Mouse (Mus musculus) neural tube, embryonic 15.5 days (tissue): ENCODE measurements around the gene Tlr7. TPM values are rescaled to one million over a fixed set of nuclear protein-coding genes. Genes with fewer than 3 reads are reported as not detected.

Experiments
- ATAC-seq: fragments of 200-750 bp; cut with Nextera tagmentation; 2 replicates; pipeline ENCODE4 v1.8.0; 2017; ENCODE audit warnings: mild to moderate bottlenecking, moderate TSS enrichment, moderate library complexity; ENCODE audit not compliant: low FRiP score
- H3K27ac ChIP-seq: fragments of 300-500 bp; sonication (generic); replicated peaks from 2 replicates; pipeline ENCODE4 v1.5.1; 2015; ENCODE audit warnings: mild to moderate bottlenecking, inconsistent platforms
- H3K27me3 ChIP-seq: fragments of 300-500 bp; sonication (generic); replicated peaks from 2 replicates; pipeline ENCODE4 v1.6.1; 2015; ENCODE audit warnings: inconsistent platforms
- H3K36me3 ChIP-seq: fragments of 300-500 bp; sonication (generic); 2 replicates; pipeline ENCODE4 v1.6.1; 2015; ENCODE audit warnings: inconsistent platforms
- H3K4me1 ChIP-seq: fragments of 300-500 bp; sonication (generic); 2 replicates; pipeline ENCODE4 v1.6.1; 2015; ENCODE audit warnings: inconsistent platforms
- H3K4me2 ChIP-seq: fragments of 300-500 bp; sonication (generic); 2 replicates; pipeline ENCODE4 v1.6.1; 2015; ENCODE audit warnings: inconsistent platforms, mild to moderate bottlenecking, moderate library complexity
- H3K4me3 ChIP-seq: fragments of 300-500 bp; sonication (generic); replicated peaks from 2 replicates; pipeline ENCODE4 v1.5.1; 2015; ENCODE audit warnings: mild to moderate bottlenecking, inconsistent platforms
- H3K9ac ChIP-seq: fragments of 300-500 bp; sonication (generic); replicated peaks from 2 replicates; pipeline ENCODE4 v1.6.1; 2015; ENCODE audit warnings: mild to moderate bottlenecking, inconsistent platforms
- H3K9me3 ChIP-seq: fragments of 300-500 bp; sonication (generic); replicated peaks from 2 replicates; pipeline ENCODE4 v1.6.1; 2016; ENCODE audit warnings: inconsistent platforms
- WGBS: fragments of 180-500 bp; shearing (Covaris S2); methylation state at CpG from one replicate; pipeline ENCODE4 v1.1.7; 2015; ENCODE audit warnings: mixed read lengths; 5-methylcytosine and 5-hydroxymethylcytosine counted together
- polyA plus RNA-seq: library from polyadenylated mRNA; unstranded; fragments of >200 nt; fragmentation: Nextera tagmentation; extraction: Ambion mirVana; gene quantifications from 2 replicates; pipeline ENCODE4 v1.2.1, GENCODE M21; 2015

Tlr7 gene
- polyA plus RNA-seq, 1 experiment from 2014 or later, result 0.52 TPM

DNA sequence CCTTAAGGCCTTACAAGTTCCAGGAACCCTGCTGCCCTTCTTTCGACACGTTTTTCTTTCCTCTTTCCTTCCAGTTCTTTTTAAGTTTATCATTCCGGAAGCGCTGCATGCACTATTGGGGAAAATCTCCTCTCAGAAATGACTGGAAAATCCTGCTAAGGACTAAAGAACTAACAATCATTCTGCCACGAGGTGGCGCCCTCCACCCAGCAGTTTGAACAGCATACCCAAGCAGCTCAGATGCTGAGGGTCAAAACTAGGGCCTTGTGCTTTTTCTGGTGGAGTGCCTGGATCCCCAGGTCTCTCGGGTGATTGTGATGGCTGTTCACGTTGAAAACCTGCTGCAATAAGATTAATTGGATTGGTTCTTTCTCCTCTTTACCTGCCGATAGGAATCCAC lies 53.4 kb downstream of the Tlr7 start:
- 23% methylated on average over 9 of the region's 9 CpGs for WGBS
- no peaks in the 10 kb centered on the region for H3K4me1 ChIP-seq
- 0 out of 2 replicates have a peak overlapping the region, but pooled peaks have one; percentile 26 for H3K4me2 ChIP-seq
- no peaks in the 10 kb centered on the region for H3K36me3 ChIP-seq
- H3K4me3 ChIP-seq, result no peak overlapping the region
- H3K27ac ChIP-seq, result no peak overlapping the region
- H3K9me3 ChIP-seq, result no peaks in the 10 kb centered on the region
- H3K9ac ChIP-seq, result no peak overlapping the region
- peaks cover 4% of the 10 kb centered on the region for H3K27me3 ChIP-seq
- no peak for ATAC-seq

DNA sequence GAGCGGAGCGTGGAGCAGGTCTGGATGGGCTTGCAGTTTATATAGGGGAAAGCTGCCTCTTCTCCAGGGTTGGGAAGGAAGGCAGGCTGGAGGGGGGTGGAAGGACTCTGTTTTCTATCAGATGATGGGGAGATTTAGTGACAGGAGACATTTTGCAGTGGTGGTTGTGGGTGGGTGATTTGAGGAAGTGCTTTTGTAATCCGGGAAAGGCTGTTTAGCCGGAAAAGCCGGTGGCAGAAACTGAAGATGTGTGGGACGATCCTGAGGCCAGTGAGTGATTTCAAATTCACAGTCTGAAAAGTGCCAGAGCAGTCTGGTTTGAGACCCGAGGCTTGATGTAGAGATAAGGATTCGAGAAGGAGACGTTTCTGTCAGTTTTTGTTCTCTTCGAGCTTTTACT lies 53.8 kb downstream of the Tlr7 start:
- Histone ChIP-seq H3K27me3 (peaks cover 4% of the 10 kb centered on the region), H3K9ac (no peak overlapping the region), H3K4me1 (no peaks in the 10 kb centered on the region), H3K4me3 (no peak overlapping the region), H3K36me3 (no peaks in the 10 kb centered on the region), H3K9me3 (no peaks in the 10 kb centered on the region), H3K27ac (no peak overlapping the region), H3K4me2 (0 out of 2 replicates have a peak overlapping the region, but pooled peaks have one; percentile 26)
- WGBS, result 65% methylated on average over 10 of the region's 10 CpGs
- ATAC-seq, result no peak

GRCm38 (mm10) chrX:167264086-167264485 lies 66.3 kb downstream of the Tlr7 start, which contains the start of gene Tlr8:
Gene Tlr8, minus strand, starts transcription at chrX:167264329.
- Histone ChIP-seq H3K9me3 (no peaks in the 10 kb centered on the region), H3K36me3 (no peaks in the 10 kb centered on the region), H3K4me2 (no peak within 1 kb of the TSS), H3K4me1 (no peaks in the 10 kb centered on the region), H3K27ac (no peak within 1 kb of the TSS), H3K4me3 (no peak within 1 kb of the TSS), H3K27me3 (0 out of 2 replicates have a peak, but pooled peaks cover 12% of the 10 kb centered on the region), H3K9ac (no peak within 1 kb of the TSS)
- no peak for ATAC-seq
- 83% methylated on average over 4 of the region's 4 CpGs for WGBS

- WGBS, result 80% methylated on average over 4 of the region's 4 CpGs
- ATAC-seq, result no peak
- Histone ChIP-seq H3K4me1 (no peaks in the 10 kb centered on the region), H3K27me3 (0 out of 2 replicates have a peak, but pooled peaks cover 12% of the 10 kb centered on the region), H3K9ac (no peak overlapping the region), H3K27ac (no peak overlapping the region), H3K9me3 (no peaks in the 10 kb centered on the region), H3K36me3 (no peaks in the 10 kb centered on the region), H3K4me2 (no peak overlapping the region), H3K4me3 (no peak overlapping the region)
Observed at GRCm38 (mm10) chrX:167263530-167263929, 66.8 kb downstream of the Tlr7 start.

Other genes starting within 250 kb of the Tlr7 start
- gene Tmsb4x, start 121.2 kb downstream of the Tlr7 start, polyA plus RNA-seq, result 4,491 and 5,117 TPM in 2 replicates
- gene Tlr8, start 66.2 kb downstream of the Tlr7 start, polyA plus RNA-seq, result 0.08 TPM in 1 of 2 replicates, not detected in the other
- gene Prps2, start 52.2 kb upstream of the Tlr7 start, polyA plus RNA-seq, result 7.8 and 21.2 TPM in 2 replicates